Mouse (Mus musculus) kidney, adult 8-10 months (tissue): ENCODE results near the gene Lrch1.

ENCODE experiments used
- DNase-seq, 2 experiments: peaks; one replicate each; pipeline ENCODE4 v3.0.0; 2022

The Lrch1 gene

DNA sequence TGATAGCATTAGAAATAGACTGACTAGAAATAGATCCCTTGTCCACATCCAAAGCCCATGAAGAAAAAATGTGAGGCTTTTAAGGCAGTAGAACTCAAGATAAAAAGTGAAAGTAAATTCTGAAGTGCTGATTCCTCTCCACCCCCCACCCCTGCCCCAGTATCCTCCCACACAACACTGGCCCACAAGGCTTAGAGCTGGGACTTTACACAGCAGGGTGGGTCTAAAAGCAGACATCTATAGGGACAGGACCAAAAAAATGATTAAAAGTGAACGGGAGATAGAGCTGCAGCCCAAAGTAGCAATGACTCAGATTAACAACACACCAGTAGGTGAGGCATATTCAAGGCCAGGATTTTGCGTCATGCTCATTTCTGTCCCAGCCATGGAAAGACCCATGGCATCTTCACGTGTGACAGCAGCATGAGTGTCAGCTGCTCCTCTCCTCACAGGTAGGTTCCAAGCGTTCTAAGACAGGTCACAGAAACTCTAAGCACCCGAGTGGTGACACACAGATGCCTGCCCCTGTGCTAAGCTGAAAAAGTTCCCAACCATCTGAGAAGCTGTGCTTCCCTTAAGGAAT, 29.1 kb downstream of the Lrch1 start:
- DNase-seq, result no peak

GRCm38 (mm10) chr14:74917504-74918124, 30.1 kb downstream of the Lrch1 start:
- DNase-seq, result no peak

DNA sequence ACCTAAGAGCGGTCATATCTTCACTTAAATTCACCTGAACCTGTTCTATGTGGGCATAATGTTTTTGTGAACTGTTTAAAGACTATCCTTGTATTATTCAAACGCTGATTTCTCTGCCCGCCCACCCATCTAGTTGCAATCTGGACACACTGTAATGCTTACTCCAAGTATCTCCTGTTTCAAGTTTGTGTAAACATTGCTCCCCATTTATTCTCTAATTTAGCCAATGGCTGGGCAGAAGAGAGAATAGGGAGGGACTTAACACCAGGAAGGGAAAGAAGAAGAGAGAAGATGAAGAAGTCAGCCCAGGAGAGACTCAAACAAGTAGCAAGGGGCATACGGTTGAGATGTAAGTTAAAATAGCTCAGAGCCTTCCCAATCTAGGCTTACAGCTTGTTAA, 31.0 kb downstream of the Lrch1 start:
- DNase-seq, result no peak

GRCm38 (mm10) chr14:74916075-74916474, 31.6 kb downstream of the Lrch1 start:
- no peak for DNase-seq

- DNase-seq, result no peak
Measured at GRCm38 (mm10) chr14:74915658-74916057, 32.0 kb downstream of the Lrch1 start.

GRCm38 (mm10) chr14:74915025-74915424, 32.7 kb downstream of the Lrch1 start:
- no peak for DNase-seq

GRCm38 (mm10) chr14:74913381-74914230, 34.1 kb downstream of the Lrch1 start:
- DNase-seq, result peak; percentile 45 to 57

DNA sequence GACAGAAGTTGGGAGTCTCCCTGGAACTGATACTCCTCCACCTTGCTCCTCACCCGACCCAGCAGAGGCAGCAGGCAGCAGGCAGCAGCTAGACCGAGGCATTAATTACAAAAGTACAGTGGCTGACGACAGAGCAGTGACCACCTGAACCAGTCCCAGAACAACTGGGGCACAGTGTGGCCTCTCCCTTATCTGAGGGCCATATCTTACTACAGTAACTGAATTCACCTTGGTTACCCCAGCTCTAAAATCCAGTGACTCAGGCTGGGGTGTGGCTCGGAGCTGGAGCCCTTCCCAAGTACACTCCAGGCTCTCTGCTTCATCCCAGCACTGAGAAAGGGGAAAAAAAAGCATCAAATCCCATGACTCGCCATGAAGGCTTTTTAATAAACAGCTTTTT, 37.3 kb downstream of the Lrch1 start:
- no peak for DNase-seq

DNA sequence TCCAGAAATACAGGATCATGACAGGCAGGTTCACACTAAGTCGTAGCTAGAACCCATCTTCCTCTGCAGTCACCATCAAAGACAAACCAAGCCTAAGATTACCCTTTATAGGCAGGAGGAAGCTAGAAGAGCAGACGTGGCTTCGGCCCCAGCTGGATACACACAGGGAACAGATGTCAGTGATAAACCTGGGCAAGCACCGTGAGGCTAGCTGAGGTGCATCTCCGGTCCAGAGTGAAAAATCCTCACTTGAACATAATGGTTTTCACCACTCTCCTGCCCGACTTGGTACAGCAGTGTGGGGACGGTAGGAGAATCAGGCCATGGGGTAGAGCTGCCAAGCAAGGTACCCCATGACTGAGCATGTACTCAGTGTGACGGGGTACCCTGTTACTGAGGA, 38.7 kb downstream of the Lrch1 start:
- DNase-seq, result no peak

- no peak for DNase-seq
Measured at GRCm38 (mm10) chr14:74908250-74908649, 39.4 kb downstream of the Lrch1 start.

- no peak for DNase-seq
Measured at GRCm38 (mm10) chr14:74907706-74908105, 40.0 kb downstream of the Lrch1 start.

DNA sequence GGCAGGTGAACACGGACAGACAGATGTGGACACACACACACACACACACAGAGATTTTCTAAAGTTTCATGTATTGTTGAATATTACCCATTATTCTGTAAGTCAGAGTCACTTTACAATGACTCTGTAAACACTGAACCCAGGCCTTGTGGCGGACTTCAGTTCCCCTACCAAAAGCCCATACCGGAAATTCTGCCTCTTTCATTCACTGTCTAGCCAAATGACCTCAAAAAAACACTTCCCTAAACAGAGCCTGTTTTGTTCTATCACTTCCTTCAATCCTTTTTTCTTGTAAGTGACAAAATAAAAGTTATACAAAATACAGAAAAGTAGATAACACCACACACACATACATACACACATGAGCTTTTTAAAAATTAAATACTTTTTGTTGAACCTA, 41.7 kb downstream of the Lrch1 start:
- no peak for DNase-seq

- no peak for DNase-seq
Measured at GRCm38 (mm10) chr14:74904442-74904841, 43.2 kb downstream of the Lrch1 start.

- DNase-seq, result peak; percentile 31 to 48
Measured at GRCm38 (mm10) chr14:74903047-74903446, 44.6 kb downstream of the Lrch1 start.

DNA sequence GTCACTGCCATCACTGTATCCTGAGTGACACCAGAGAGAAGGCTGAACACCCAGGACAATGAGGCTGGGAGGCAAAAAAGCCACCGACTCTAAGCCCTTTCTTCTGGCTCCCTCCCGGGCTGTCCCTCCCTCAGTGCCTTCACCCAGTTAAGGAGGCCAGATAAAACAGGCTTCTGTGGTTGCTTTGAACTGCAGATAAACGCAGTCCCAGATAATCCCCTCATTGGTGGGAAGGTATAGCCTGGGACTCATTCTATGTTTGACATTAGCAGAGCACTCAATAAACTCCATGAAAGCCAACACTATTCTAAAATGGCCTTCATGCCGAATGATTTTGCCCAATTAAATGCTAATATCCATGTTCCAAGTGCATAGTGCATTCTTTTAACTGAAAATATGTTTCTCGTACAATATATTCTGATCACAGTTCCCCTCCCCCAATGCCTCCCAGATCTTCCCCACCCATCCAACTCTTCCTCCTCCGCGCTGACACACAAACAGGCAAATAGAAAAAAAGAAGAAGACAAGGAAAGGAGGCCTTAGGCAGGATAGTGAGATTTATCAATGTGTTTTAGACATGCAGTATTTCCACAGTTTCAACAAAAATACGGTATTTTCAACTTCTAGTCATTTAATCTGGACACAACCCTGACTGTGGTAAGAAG, 46.8 kb downstream of the Lrch1 start:
- DNase-seq, result no peak

GRCm38 (mm10) chr14:74899953-74900704, 47.5 kb downstream of the Lrch1 start:
- peak in 1 of 2 experiments; percentile 30 for DNase-seq

DNA sequence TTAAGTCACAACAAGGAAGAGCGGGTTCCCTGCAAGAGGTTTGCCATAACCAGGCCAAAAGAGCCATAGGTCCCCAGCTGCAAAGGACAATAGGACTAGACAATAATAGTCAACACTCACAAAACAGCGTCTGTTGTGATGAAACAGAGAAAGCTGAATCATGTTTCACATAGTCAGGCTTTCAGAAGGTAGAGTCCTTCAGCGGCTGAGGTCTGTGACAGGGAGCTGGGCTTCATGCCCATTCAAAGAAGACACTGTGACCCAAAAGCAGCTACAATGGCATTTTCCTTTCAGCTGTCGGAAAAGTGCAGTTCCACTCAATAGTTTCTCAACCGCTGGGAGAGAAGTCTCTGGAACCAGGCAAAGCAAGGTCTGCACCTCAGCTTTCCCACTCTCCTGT, 48.7 kb downstream of the Lrch1 start:
- DNase-seq, result no peak

GRCm38 (mm10) chr14:74893693-74894092, 54.0 kb downstream of the Lrch1 start:
- no peak for DNase-seq

DNA sequence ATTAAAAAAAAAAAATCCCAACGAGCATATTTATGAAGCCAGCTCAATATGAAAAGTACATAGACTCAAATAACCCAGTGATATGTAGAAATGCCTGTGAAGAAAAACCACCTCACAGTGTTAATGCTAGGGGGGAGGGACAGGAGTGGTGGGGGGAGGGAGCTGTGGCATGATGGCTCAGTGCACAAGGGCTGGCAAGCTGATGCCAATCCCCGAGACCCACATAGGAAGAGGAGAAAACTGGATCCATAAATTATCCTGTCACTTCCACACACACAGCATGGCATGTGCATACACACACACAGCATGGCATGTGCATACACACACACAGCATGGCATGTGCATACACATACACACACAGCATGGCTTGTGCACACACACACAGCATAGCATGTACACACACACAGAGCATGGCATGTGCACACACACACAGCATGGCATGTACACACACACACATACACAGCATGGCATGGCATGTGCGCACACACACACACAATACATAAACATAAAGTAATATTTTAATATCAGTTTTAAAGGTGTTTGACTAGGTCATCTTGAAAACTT, 54.5 kb downstream of the Lrch1 start:
- no peak for DNase-seq

DNA sequence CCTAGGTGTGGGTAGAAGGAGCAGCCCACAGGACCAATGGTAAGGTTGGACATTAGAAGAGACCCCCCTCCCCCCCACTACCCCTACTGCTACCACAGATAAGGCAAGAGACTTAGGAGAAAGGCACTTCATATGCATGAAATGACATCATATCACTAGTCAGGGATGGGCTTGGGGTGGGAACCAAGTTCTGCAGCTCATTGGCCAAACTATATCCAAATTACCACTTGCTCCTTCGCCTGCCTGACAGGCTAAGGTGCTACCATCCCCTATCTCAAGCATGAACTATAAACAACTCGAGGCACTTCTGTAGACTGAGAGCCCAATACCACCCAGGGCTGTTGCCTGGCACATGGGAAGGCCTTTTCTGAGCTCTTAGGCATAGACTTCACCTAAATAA, 58.4 kb downstream of the Lrch1 start:
- DNase-seq, result no peak

DNA sequence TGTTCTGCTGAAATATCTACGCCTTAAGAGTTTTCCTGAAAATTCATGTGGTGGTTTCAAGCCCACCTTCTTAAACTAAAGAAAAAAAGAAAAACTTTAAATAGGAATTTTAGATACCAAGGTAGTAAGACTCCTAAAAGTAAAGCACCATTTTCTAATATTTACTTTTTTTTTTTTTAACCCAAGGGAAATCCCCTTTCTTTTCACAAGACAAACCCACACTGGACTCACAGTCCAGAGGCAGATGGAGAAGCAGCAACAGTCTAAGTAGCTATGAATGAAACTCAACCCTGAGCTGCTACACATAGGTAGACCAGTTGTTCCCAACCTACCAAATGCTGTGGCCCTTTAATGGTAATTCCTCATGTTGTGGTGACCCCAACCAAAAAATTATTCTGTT, 59.6 kb downstream of the Lrch1 start:
- DNase-seq, result no peak

DNA sequence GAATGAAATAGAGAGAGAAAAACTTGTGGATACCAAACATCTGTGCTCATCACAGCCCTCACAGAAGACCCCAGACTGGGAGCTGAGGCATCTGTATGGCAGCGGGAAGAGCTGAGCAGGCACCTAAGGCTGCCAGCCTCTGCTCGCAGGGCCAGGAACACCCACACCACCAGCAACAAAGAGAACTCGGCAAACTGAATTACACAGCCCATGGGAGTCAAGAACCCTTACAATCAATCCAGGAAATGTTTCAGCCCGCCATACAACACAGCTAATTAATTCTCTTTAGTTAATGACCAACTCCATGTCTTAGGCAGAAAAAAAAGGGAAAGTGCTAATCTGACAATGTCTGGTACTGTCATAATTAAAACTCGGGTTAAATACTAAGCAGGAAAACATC, 61.2 kb downstream of the Lrch1 start:
- peak in 1 of 2 experiments; percentile 33 for DNase-seq
